Mouse (Mus musculus) forebrain, embryonic 10.5 days (tissue): ENCODE data around the gene Glb1. TPM values are rescaled to one million over a fixed set of nuclear protein-coding genes. Genes with fewer than 3 reads are reported as not detected.

ENCODE experiments used
- DNase-seq: peaks from one replicate; pipeline ENCODE4 v3.0.0-alpha.2; 2017; ENCODE audit warnings: low spot score; ENCODE audit errors: extremely low spot score
- H3K27ac ChIP-seq: fragments of 300-500 bp; sonication (generic); 2 replicates; pipeline ENCODE4 v1.5.1; 2016; ENCODE audit warnings: mild to moderate bottlenecking
- H3K27me3 ChIP-seq: fragments of 300-500 bp; sonication (generic); 2 replicates; pipeline ENCODE4 v1.6.1; 2016; ENCODE audit warnings: mild to moderate bottlenecking; ENCODE audit not compliant: poor library complexity, severe bottlenecking
- H3K36me3 ChIP-seq: fragments of 300-500 bp; sonication (generic); replicated peaks from 2 replicates; pipeline ENCODE4 v1.6.1; 2016; ENCODE audit warnings: mild to moderate bottlenecking, moderate library complexity
- H3K4me1 ChIP-seq: fragments of 300-500 bp; sonication (generic); 2 replicates; pipeline ENCODE4 v1.6.1; 2016
- H3K4me3 ChIP-seq: fragments of 300-500 bp; sonication (generic); 2 replicates; pipeline ENCODE4 v1.5.1; 2016; ENCODE audit warnings: mild to moderate bottlenecking, moderate library complexity
- H3K9me3 ChIP-seq: fragments of 300-500 bp; sonication (generic); 2 replicates; pipeline ENCODE4 v1.6.1; 2016; ENCODE audit warnings: mild to moderate bottlenecking, moderate library complexity
- WGBS: fragments of 180-500 bp; shearing (Covaris S2); methylation state at CpG from one replicate; pipeline ENCODE4 v1.1.7; 2016; 5-methylcytosine and 5-hydroxymethylcytosine counted together
- polyA plus RNA-seq: library from polyadenylated mRNA; unstranded; fragments of >200 nt; fragmentation: Nextera tagmentation; extraction: Ambion mirVana; gene quantifications from 2 replicates; pipeline ENCODE4 v1.2.1, GENCODE M21; 2016

Gene Glb1
- polyA plus RNA-seq, 1 experiment from 2014 or later: 22.6 TPM

DNA sequence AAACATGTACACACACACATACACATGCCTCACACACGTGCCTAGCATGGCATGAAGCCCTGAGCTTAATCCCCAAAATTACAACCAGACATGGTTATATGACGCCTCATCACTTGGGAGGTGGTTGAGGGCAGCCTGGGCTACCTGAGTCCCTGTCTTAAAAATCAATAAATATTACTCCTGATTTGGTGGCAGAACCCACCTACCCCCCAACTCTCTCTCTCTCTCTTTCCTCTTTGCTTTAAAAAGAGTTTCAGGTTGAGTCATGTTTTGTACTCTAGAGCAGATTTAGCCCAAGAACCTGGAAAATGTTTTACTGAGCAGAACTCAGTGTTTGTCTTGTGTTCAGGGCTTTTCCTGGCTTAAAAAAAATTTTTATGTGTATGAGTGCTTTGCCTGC is 54.5 kb downstream of the Glb1 start:
- no peak overlapping the region for H3K27ac ChIP-seq
- 89% methylated on average over 2 of the region's 2 CpGs for WGBS
- H3K27me3 ChIP-seq: no peaks in the 10 kb centered on the region
- DNase-seq: no peak
- no peak overlapping the region for H3K4me3 ChIP-seq
- 0 out of 2 replicates have a peak, but pooled peaks cover 4% of the 10 kb centered on the region for H3K4me1 ChIP-seq
- no peaks in the 10 kb centered on the region for H3K9me3 ChIP-seq
- H3K36me3 ChIP-seq: peaks cover 17% of the 10 kb centered on the region

DNA sequence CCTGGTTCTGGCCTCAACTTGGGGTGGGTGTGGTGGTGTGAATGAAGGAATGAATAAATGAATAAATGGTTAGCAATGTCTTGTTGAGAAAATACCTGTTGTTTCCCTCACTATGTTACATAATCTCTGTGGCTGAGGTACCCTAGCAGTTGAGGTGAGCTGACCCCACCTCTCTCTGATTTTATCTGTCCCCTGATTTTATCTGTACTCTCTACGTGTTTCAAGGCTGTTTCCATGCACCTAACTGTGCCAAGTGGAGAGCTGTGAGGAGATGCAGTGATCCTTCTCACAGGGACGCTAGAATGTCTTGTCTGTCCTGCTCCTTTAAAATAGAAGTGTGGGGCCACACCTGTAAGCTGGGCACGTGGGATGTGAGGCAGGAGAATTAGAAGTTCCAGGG is 57.6 kb downstream of the Glb1 start:
- H3K4me3 ChIP-seq: no peak overlapping the region
- H3K9me3 ChIP-seq: no peaks in the 10 kb centered on the region
- H3K4me1 ChIP-seq: 0 out of 2 replicates have a peak, but pooled peaks cover 4% of the 10 kb centered on the region
- no peak overlapping the region for H3K27ac ChIP-seq
- no peaks in the 10 kb centered on the region for H3K27me3 ChIP-seq
- no peak for DNase-seq
- peaks cover 29% of the 10 kb centered on the region for H3K36me3 ChIP-seq
- WGBS: 86% methylated on average over 3 of the region's 3 CpGs

DNA sequence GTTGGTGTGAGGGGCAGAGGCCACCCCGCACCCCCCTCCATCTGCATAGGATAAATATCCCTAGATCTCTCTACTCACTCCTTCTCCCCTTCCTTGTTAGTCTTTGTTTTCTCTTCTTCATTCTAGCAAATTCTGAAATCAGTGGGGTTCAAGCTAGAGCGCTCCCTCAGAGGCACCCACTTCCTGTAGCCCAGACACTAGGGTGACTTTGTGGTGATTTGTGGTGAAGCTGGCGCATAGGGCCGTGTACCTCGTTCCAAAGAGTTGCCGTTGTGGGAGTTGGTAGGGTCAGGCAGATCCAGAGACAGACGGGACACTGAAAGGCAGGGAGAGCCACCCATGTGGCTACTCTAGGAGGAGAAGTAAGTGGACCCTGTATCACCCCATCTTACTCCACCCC is 61.7 kb downstream of the Glb1 start:
- H3K27me3 ChIP-seq: no peaks in the 10 kb centered on the region
- 91% methylated on average over 7 of the region's 7 CpGs for WGBS
- no peaks in the 10 kb centered on the region for H3K9me3 ChIP-seq
- H3K4me3 ChIP-seq: no peak overlapping the region
- no peak for DNase-seq
- H3K36me3 ChIP-seq: peaks cover 44% of the 10 kb centered on the region
- no peak overlapping the region for H3K27ac ChIP-seq
- H3K4me1 ChIP-seq: peaks cover 13% of the 10 kb centered on the region

DNA sequence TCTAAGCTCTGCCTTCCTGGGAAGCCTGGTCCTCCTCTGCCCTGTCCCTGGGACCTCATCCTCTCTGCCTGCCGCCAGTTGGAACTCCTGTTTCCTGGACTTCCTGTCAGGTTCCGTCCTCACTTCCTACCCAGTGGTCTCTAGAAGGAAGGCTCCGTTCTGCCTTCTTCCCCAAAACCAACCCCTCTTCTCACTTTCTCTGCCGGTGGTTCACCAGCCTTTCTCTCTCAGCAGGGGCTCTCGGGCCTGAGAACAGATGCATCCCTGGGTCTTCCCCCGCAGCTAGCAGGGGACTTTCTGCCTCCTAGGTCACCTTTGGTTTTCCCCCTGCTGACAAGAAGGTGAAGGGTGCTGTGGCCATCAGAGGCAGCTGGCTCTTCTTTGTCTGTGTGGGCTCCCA is 64.6 kb downstream of the Glb1 start:
- H3K27ac ChIP-seq: no peak overlapping the region
- DNase-seq: no peak
- H3K36me3 ChIP-seq: peaks cover 37% of the 10 kb centered on the region
- peaks cover 14% of the 10 kb centered on the region for H3K4me1 ChIP-seq
- WGBS: 85% methylated on average over 6 of the region's 6 CpGs
- H3K27me3 ChIP-seq: no peaks in the 10 kb centered on the region
- 0 out of 2 replicates have a peak, but pooled peaks cover 3% of the 10 kb centered on the region for H3K9me3 ChIP-seq
- no peak overlapping the region for H3K4me3 ChIP-seq

DNA sequence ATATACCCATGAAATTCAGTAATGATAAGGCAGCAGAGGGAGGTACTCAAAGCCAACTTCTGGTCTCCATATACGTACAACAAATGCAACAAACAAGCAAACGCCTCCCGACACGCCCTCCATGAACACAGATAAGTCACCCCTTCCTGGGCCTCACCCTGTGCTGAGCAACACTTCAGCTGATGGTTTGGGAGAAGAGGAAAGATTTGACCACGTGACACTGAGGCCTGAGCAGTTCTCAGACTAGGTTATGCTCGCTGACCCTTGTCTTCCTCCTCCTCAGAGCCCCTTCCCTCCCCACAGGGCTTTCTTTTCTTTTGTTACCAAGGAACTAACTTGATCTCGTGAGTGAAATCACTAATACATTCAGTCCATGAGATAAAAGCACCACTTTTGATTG is 66.0 kb downstream of the Glb1 start:
- H3K9me3 ChIP-seq: 0 out of 2 replicates have a peak, but pooled peaks cover 3% of the 10 kb centered on the region
- no peaks in the 10 kb centered on the region for H3K27me3 ChIP-seq
- peaks cover 14% of the 10 kb centered on the region for H3K4me1 ChIP-seq
- peak overlapping the region; percentile 51; the same call in 1 of the 2 replicates for H3K27ac ChIP-seq
- H3K36me3 ChIP-seq: peaks cover 30% of the 10 kb centered on the region
- DNase-seq: no peak
- no peak overlapping the region for H3K4me3 ChIP-seq
- 69% methylated on average over 7 of the region's 7 CpGs for whole genome bisulfite sequencing

DNA sequence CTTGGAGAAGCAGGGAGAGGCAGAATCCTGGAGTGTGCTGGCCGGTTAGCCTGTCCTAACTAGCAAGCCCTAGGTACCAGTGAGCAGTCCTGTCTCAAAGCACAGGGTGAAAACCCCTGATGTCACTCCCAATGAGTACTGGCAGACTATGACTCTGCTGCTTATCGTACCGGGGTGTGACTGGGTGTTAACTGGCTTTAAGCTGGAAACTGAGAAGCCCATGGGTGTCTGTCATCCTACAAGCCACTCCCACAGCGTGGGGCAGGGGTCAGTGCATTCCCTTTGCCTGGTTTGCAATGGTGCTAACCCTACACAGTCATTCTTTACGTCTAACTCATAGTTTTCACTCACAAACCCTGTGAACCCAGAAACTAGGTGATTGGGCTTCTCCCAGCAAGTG is 67.3 kb downstream of the Glb1 start:
- 86% methylated on average over 5 of the region's 5 CpGs for WGBS
- H3K27ac ChIP-seq: no peak overlapping the region
- DNase-seq: no peak
- peaks cover 25% of the 10 kb centered on the region for H3K36me3 ChIP-seq
- H3K27me3 ChIP-seq: no peaks in the 10 kb centered on the region
- H3K4me1 ChIP-seq: peaks cover 14% of the 10 kb centered on the region
- H3K4me3 ChIP-seq: no peak overlapping the region
- 0 out of 2 replicates have a peak, but pooled peaks cover 3% of the 10 kb centered on the region for H3K9me3 ChIP-seq

DNA sequence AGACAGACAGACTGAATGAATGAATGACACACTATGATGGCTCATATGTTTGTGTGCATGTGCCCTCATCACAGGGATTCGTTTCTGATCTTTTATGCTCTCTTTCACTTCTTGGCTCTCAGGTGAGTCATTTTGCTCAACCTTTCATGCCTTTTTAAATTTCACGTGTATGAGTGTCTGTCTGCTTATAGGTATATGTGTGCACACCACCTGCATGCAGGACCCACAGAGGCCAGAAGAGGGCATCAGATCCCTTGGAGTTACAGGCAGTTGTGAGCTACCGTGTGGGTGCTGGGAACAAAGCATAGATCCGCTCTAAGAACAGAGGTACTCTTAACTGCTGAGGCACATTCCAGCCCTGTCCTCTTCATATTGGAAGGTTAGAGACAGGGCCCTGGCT is 67.8 kb downstream of the Glb1 start:
- Histone ChIP-seq H3K9me3 (0 out of 2 replicates have a peak, but pooled peaks cover 3% of the 10 kb centered on the region), H3K36me3 (peaks cover 25% of the 10 kb centered on the region), H3K4me1 (peaks cover 14% of the 10 kb centered on the region), H3K4me3 (no peak overlapping the region), H3K27ac (no peak overlapping the region), H3K27me3 (no peaks in the 10 kb centered on the region)
- WGBS: 93% methylated on average over 4 of the region's 4 CpGs
- no peak for DNase-seq

DNA sequence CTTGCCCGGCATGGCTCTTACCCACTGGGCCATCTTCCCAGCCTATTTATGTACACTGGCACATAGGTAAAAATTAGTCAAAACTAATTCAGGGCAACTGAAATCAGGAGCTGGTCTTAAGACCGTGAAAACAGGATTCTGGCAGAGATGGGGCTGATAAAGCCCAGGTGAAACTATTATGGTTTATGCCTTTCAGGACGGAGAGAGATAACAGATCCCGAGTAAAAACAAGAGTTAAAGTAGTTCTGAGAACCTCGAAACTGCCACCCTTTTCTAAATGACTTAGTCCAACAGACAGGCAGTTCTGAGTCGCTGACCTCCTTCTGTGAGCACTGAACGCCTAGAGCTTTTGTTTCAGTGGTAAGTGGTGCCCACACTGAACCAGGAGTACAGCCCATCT is 71.0 kb downstream of the Glb1 start:
- 86% methylated on average over 7 of the region's 7 CpGs for WGBS
- no peak for DNase-seq
- peaks cover 8% of the 10 kb centered on the region for H3K4me1 ChIP-seq
- H3K27me3 ChIP-seq: no peaks in the 10 kb centered on the region
- H3K9me3 ChIP-seq: 0 out of 2 replicates have a peak, but pooled peaks cover 3% of the 10 kb centered on the region
- H3K27ac ChIP-seq: no peak overlapping the region
- no peak overlapping the region for H3K4me3 ChIP-seq
- H3K36me3 ChIP-seq: peaks cover 4% of the 10 kb centered on the region

DNA sequence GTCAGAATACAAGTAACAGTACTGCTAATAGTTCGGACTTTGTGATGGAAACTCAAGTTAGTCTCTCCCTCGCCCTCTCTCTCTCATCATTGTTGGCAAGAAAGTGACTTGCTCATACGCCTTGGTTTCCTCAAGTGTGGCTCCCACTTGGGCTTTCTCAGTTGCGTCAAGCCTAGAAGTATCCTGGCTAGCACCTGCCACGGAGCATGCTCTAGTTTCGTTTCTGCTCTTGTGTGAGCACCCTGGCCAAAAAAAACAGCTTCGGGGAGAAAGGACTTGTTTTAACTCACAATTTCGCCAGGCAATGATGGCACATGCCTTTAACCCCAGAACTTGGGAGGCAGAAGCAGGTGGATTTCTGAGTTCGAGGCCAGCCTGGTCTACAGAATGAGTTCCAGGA is 76.1 kb downstream of the Glb1 start:
- 92% methylated on average over 9 of the region's 9 CpGs for WGBS
- H3K4me3 ChIP-seq: no peak overlapping the region
- no peak for DNase-seq
- H3K36me3 ChIP-seq: no peaks in the 10 kb centered on the region
- H3K27me3 ChIP-seq: no peaks in the 10 kb centered on the region
- H3K4me1 ChIP-seq: no peaks in the 10 kb centered on the region
- no peak overlapping the region for H3K27ac ChIP-seq
- no peaks in the 10 kb centered on the region for H3K9me3 ChIP-seq

DNA sequence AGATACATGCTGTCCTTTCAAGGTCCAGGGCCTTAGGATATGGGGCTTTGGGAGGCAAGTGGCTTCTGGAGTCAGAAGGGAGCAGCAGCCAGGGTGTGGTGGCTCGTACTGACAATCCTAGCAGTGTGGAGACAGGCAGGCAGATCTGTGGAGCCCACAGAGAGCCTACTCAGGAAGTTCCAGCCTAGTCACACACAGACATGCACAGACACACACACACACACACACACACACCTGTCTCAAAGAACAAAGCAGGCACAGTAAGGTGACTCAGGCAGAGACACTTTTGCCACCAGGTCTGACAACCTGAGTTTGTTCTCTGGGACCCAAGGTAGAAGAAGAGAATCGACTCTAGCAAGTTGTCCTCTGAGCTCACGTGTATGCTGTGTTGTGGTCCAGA is 80.1 kb downstream of the Glb1 start:
- Histone ChIP-seq H3K36me3 (no peaks in the 10 kb centered on the region), H3K27ac (no peak overlapping the region), H3K27me3 (no peaks in the 10 kb centered on the region), H3K4me3 (no peak overlapping the region), H3K4me1 (no peaks in the 10 kb centered on the region), H3K9me3 (no peaks in the 10 kb centered on the region)
- 87% methylated on average over 3 of the region's 3 CpGs for WGBS
- DNase-seq: no peak

DNA sequence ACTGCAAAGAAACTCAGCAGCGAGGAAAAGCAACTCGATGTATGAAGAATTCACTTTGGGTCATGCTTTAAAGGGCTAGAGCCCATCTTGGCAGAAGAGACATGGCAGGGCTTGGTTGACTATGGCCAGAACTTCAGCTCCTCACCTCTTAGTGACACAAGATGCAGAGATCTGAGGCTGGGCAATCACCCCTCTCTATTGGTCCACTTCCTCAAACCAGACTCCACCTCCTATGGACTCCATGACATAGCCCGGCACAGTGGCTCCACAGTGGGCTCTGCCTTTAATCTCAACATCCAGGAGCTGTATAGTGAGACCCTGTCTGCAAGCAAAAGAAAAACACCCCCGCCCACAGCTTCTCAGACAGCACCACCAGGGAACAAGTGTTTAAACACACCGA is 83.9 kb downstream of the Glb1 start:
- no peak overlapping the region for H3K27ac ChIP-seq
- no peak overlapping the region for H3K4me3 ChIP-seq
- no peak for DNase-seq
- H3K27me3 ChIP-seq: no peaks in the 10 kb centered on the region
- H3K9me3 ChIP-seq: no peaks in the 10 kb centered on the region
- WGBS: 87% methylated on average over 5 of the region's 5 CpGs
- no peaks in the 10 kb centered on the region for H3K4me1 ChIP-seq
- H3K36me3 ChIP-seq: no peaks in the 10 kb centered on the region

DNA sequence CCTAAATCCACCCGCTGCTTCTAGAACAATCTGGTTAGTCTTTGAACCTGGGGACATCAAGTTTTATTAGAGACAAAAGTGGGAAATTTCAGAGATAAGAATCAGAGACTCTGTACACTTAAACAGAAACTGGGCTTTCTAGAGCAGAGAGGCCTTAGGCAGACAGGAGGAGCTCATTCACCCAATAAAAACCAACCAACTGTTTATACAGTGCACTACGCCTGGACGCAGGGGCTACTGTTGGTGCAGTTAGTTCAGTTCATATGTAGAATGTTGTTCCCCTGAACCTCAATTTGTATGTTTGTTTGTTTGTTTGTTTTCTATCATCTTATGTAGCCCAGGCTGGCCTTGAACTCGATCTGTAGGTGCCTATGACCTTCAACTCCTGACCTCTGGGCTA is 85.9 kb downstream of the Glb1 start:
- Histone ChIP-seq H3K9me3 (no peaks in the 10 kb centered on the region), H3K36me3 (no peaks in the 10 kb centered on the region), H3K4me1 (no peaks in the 10 kb centered on the region), H3K27ac (no peak overlapping the region), H3K4me3 (no peak overlapping the region), H3K27me3 (no peaks in the 10 kb centered on the region)
- DNase-seq: no peak
- 89% methylated on average over 4 of the region's 4 CpGs for WGBS

DNA sequence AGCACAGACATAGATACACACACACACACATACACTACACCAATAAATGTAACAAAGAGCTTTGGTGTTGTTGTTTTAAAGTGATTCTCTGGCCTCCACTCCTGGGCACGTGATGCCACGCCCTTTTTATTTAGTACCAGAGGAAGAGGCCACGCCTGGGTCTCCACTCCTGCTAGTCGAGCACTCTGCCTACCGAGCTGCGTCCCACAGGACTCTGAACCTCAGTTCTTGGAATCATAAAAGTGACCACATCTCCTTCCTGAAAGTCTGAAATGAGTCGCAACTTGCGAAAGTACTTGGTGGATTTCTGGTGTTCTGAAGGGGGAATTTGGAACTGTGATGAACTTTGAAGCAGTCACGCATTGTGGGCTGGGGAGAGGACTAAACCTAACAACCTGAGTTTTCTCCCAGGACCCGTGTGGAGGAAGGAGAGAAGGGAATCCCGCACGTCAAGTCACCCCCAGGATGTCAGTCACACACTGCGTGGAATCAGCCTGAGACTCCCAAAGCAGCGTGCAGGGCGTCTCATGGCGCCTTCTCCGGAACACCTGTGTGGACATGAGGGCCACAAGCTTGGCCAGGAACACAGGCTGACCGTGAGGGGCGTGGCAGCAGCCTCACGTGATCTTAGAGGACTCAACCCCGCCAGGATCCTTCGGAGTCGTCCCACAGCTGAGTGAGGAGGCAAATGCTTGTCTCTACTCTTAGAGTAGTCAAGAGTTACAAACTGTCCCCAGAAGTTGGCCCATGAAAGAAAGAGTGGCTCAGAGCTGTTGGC is 86.8 kb downstream of the Glb1 start:
- no peak for DNase-seq
- no peak overlapping the region for H3K4me3 ChIP-seq
- H3K4me1 ChIP-seq: no peaks in the 10 kb centered on the region
- H3K27me3 ChIP-seq: no peaks in the 10 kb centered on the region
- WGBS: 91% methylated on average over 23 of the region's 23 CpGs
- no peaks in the 10 kb centered on the region for H3K9me3 ChIP-seq
- H3K36me3 ChIP-seq: no peaks in the 10 kb centered on the region
- H3K27ac ChIP-seq: no peak overlapping the region
